Mouse (Mus musculus) embryonic facial prominence, embryonic 15.5 days (tissue): ENCODE data around the gene Cks1b. TPM values are rescaled to one million over a fixed set of nuclear protein-coding genes. Genes with fewer than 3 reads are reported as not detected.
"Not testable (repeated sequence)": the region's sequence is repeated elsewhere in the genome, so short reads cannot be mapped to it uniquely, and the experiment has no call there.

Experiments
- ATAC-seq: fragments of 200-750 bp; cut with Nextera tagmentation; 2 replicates; pipeline ENCODE4 v1.8.0; 2017; ENCODE audit warnings: low read depth, moderate TSS enrichment; ENCODE audit not compliant: insufficient number of reproducible peaks, low FRiP score, low TSS enrichment
- H3K27ac ChIP-seq: fragments of 300-500 bp; sonication (generic); replicated peaks from 2 replicates; pipeline ENCODE4 v1.5.1; 2015; ENCODE audit warnings: mild to moderate bottlenecking, inconsistent platforms
- H3K27me3 ChIP-seq: fragments of 300-500 bp; sonication (generic); 2 replicates; pipeline ENCODE4 v1.6.1; 2015; ENCODE audit warnings: inconsistent platforms
- H3K36me3 ChIP-seq: fragments of 300-500 bp; sonication (generic); 2 replicates; pipeline ENCODE4 v1.6.1; 2015; ENCODE audit warnings: mild to moderate bottlenecking, inconsistent platforms
- H3K4me1 ChIP-seq: fragments of 300-500 bp; sonication (generic); 2 replicates; pipeline ENCODE4 v1.6.1; 2015; ENCODE audit warnings: inconsistent platforms
- H3K4me2 ChIP-seq: fragments of 300-500 bp; sonication (generic); replicated peaks from 2 replicates; pipeline ENCODE4 v1.6.1; 2015; ENCODE audit warnings: mild to moderate bottlenecking, inconsistent platforms
- H3K4me3 ChIP-seq: fragments of 300-500 bp; sonication (generic); replicated peaks from 2 replicates; pipeline ENCODE4 v1.5.1; 2015; ENCODE audit warnings: mild to moderate bottlenecking, inconsistent platforms
- H3K9ac ChIP-seq: fragments of 300-500 bp; sonication (generic); 2 replicates; pipeline ENCODE4 v1.6.1; 2015; ENCODE audit warnings: inconsistent platforms
- H3K9me3 ChIP-seq: fragments of 300-500 bp; sonication (generic); replicated peaks from 2 replicates; pipeline ENCODE4 v1.6.1; 2016; ENCODE audit warnings: inconsistent platforms
- WGBS: fragments of 180-500 bp; shearing (Covaris S2); methylation state at CpG from one replicate; pipeline ENCODE4 v1.1.7; 2015; 5-methylcytosine and 5-hydroxymethylcytosine counted together
- polyA plus RNA-seq: library from polyadenylated mRNA; unstranded; fragments of >200 nt; fragmentation: Nextera tagmentation; extraction: Ambion mirVana; gene quantifications from 2 replicates; pipeline ENCODE4 v1.2.1, GENCODE M21; 2015

The Cks1b gene
- polyA plus RNA-seq, 1 experiment from 2014 or later: 342 TPM

DNA sequence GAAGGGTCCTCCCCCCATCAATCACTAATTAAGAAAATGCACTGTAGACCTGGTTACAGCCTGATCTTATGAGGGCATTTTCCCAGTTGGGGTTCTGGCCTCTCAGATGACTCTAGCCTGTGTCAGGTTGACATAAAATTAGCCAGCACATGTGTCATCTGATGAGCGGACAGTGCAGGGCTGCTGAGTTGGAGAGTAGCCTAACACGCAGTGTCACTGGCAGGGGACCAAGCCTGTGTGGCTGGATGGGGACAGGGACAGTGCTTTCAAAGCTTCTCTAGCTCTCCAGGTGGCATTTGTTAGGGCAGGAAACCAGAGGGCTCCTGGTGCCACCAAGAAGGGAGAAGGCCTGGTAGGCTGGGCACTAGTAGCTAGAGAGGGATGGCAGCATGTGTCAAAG lies 22.5 kb upstream of the Cks1b start:
- peaks cover 11% of the 10 kb centered on the region for H3K4me1 ChIP-seq
- ATAC-seq: no peak
- H3K27ac ChIP-seq: no peak overlapping the region
- peaks cover 16% of the 10 kb centered on the region for H3K36me3 ChIP-seq
- H3K27me3 ChIP-seq: no peaks in the 10 kb centered on the region
- no peak overlapping the region for H3K4me3 ChIP-seq
- H3K9me3 ChIP-seq: no peaks in the 10 kb centered on the region
- H3K9ac ChIP-seq: no peak overlapping the region
- 93% methylated on average over 2 of the region's 2 CpGs for WGBS
- no peak overlapping the region for H3K4me2 ChIP-seq

DNA sequence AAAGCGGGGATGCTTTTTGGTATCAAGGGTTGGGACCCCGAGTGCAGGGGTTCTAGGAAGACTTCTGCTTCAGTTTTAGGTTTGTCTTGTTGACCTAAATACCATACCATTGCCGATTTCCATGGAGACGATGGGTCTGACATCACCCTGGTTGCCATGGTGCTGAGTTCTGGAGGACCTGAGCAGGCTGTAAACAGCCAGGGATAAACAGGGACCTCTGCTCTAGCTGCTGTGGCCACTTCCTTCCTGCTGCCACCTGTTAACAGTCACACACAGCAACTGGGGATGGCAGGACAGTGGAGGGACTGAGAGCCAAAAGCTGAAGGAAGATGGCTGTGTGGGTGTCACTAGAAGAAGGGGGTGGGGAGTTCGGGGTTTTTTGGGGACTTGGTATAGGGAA lies 19.1 kb upstream of the Cks1b start:
- Histone ChIP-seq H3K9me3 (no peaks in the 10 kb centered on the region), H3K4me2 (peak overlapping the region; percentile 57), H3K9ac (peak overlapping the region; percentile 57), H3K4me1 (peaks cover 22% of the 10 kb centered on the region), H3K27ac (peak overlapping the region; percentile 70), H3K4me3 (peak overlapping the region; percentile 52), H3K27me3 (no peaks in the 10 kb centered on the region), H3K36me3 (peaks cover 25% of the 10 kb centered on the region)
- ATAC-seq: no peak
- WGBS: 30% methylated on average over 5 of the region's 5 CpGs

DNA sequence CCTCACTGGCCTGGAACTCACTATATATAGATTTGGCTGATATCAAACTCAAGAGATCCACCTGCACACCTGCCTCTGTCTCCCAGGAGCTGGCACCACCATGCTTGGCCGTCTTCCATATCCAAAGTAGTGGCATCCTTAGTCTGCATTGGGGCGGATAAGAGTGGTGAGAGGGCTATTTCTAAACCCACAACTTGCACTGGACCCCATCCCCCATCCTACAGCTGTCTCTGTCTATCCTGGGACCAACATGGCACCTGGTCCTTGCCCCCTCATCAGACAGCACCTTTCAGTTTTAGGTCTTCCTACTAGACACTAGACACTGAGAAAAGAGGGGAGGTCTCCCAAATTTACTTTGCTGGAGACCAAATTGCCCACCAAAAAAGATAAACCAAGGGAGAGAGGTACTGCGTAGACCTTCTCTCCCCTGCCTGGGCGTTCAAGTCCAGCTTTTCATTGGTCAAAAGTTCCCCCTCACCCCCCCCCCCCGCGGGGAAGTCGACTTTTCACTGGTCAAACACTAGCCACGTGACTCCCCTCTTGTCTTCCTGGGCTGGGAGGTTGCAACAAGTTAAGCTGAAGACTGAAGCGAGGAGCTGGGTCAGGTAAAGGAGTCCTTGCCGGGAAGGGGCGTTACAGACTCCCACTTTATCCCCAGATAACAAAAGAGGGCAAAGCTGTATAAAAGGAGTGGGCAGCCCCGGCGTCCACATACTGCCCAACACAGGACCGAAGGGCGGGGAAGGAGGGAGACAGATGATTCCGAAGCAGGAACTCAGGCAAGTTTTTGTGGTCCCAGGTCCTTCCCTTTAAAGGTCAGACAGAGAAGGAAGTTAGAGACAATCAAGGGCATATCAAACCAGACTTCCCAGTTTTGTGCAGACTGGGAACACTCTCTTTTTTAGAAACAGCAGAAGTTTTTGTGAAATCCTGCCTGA lies 18.3 kb upstream of the Cks1b start, which contains the start of gene Pbxip1:
Gene Pbxip1, plus strand, starts transcription at position 531 of the 938 bp plus-strand sequence.
- no peaks in the 10 kb centered on the region for H3K9me3 ChIP-seq

DNA sequence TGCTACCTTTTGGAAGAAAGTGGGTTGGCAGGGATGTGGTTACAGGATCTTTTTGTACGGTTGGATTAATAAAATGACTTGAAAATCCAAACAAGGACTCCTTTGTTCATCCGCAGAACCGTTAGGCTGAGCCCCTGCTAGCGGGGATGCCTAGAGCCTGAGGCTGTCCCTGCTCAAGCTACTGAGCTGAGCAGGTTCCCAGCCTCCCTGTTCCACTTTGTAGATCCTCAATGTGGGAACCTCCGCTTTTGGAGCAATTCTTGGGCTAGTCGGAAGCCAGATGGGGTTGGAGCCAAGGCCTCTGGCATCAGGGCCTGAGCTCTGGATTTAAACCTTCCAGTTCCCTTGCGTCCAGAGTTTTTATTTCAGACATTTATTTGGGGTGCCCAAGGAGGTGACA lies 16.9 kb upstream of the Cks1b start:
- Histone ChIP-seq H3K9me3 (no peaks in the 10 kb centered on the region), H3K4me3 (no peak overlapping the region), H3K36me3 (peaks cover 26% of the 10 kb centered on the region), H3K27ac (peak overlapping the region; percentile 34; the same call in 1 of the 2 replicates), H3K9ac (no peak overlapping the region), H3K4me1 (peaks cover 34% of the 10 kb centered on the region), H3K27me3 (no peaks in the 10 kb centered on the region), H3K4me2 (no peak overlapping the region)
- no peak for ATAC-seq
- 48% methylated on average over 7 of the region's 7 CpGs for WGBS

More for the DNA sequence above, 18.3 kb upstream of the Cks1b start, which contains the start of gene Pbxip1:
- Histone ChIP-seq H3K4me2 (peak within 1 kb of the TSS; percentile 57), H3K27ac (peak within 1 kb of the TSS; percentile 70), H3K4me1 (peaks cover 28% of the 10 kb centered on the region), H3K27me3 (no peaks in the 10 kb centered on the region), H3K4me3 (peak within 1 kb of the TSS; percentile 52), H3K9ac (peak within 1 kb of the TSS; percentile 57), H3K36me3 (peaks cover 26% of the 10 kb centered on the region)
- peak; percentile 69 for ATAC-seq
- WGBS: 5% methylated on average over 16 of the region's 16 CpGs

DNA sequence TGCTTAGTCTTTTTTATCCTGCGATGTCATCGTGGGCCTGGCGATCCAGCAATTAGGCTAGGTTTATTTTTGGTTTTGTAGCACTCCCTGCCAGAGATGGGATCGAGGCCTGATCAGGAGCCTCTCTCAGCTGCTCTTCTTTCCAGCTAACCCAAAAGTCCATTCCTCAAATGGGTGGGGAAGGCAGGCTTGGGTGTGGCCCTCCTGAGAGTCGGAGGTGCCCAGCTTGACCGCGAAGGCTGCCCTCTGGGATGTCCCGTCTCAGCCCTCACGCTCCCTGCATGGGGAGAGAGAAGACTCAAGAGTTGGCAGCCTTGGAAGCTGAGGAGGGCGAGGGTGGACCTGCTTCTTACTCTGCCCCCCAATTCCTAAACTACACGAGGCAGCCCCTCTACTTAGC lies 16.3 kb upstream of the Cks1b start:
- Histone ChIP-seq H3K4me1 (peaks cover 34% of the 10 kb centered on the region), H3K27ac (peak overlapping the region; percentile 34; the same call in 1 of the 2 replicates), H3K4me2 (no peak overlapping the region), H3K36me3 (peaks cover 26% of the 10 kb centered on the region), H3K4me3 (no peak overlapping the region), H3K27me3 (no peaks in the 10 kb centered on the region), H3K9me3 (no peaks in the 10 kb centered on the region), H3K9ac (no peak overlapping the region)
- ATAC-seq: no peak
- 68% methylated on average over 11 of the region's 11 CpGs for WGBS

DNA sequence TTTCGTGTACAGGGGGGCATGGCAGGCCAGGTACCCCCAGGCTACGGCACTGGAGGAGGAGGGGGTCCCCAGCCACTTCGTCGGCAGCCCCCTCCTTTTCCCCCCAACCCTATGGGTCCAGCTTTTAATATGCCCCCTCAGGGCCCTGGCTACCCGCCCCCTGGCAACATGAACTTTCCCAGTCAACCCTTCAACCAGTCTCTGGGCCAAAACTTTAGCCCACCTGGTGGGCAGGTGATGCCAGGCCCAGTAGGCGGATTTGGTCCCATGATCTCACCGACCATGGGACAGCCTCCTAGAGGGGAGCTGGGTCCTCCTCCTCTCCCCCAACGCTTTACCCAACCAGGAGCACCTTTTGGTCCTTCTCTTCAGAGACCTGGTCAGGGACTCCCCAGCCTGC lies 14.4 kb upstream of the Cks1b start:
- H3K4me1 ChIP-seq: peaks cover 34% of the 10 kb centered on the region
- no peak overlapping the region for H3K27ac ChIP-seq
- no peak overlapping the region for H3K9ac ChIP-seq
- WGBS: 91% methylated on average over 8 of the region's 8 CpGs
- H3K36me3 ChIP-seq: peaks cover 32% of the 10 kb centered on the region
- no peaks in the 10 kb centered on the region for H3K9me3 ChIP-seq
- no peak overlapping the region for H3K4me2 ChIP-seq
- no peaks in the 10 kb centered on the region for H3K27me3 ChIP-seq
- no peak overlapping the region for H3K4me3 ChIP-seq
- no peak for ATAC-seq

DNA sequence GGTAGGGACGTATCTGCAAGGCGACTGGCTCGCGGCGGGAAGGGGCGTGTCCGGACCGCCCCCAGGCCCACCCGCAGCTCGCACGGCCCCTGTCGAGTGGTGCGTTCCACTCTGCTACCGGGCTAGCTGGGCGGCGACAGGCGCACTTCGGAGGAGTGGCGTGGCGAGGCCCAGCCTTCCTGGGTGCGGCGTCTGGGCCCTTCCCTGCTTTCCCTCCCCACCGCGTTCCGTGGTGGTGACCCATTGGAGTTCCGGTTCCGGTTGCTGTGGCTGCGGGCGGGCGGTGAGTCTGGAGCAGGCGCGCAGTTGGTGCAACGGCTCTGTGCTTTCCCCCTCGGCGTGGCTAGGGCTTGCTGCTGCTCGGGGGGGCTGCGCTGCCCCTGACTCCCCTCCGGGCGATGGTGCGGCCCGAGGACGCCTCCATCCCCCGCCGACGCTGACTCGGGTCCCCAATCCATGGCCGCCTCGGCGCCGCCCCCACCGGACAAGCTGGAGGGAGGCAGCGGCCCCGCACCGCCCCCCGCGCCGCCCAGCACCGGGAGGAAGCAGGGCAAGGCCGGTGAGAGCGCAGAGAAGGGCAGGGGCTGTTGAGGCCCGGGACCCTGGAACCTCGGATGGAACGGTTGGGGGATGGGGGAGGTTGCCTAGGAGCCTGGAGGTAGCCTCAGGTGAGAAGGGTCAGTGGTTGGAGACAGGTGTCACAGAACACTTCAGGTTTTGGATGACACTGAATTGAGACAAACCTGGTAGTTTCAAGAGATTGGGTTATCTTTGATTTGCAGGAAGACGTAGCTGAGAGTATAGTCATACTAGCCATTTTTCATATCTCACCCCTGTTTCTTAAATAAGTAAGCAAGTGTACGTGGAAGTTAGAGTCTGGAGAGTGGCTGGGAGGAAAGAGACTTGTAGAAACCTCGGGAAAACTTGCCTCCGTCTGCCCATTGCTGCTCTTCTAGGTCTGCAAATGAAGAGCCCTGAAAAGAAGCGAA lies 12.3 kb upstream of the Cks1b start, which contains the start of gene Pygo2:
Gene Pygo2, plus strand, starts transcription at position 44 of the 989 bp plus-strand sequence.
- 2% methylated on average over 68 of the region's 68 CpGs for WGBS
- ATAC-seq: peak; percentile 96
- peak within 1 kb of the TSS; percentile 88 for H3K9ac ChIP-seq
- H3K27ac ChIP-seq: peak within 1 kb of the TSS; percentile 94
- H3K4me2 ChIP-seq: peak within 1 kb of the TSS; percentile 71
- peak within 1 kb of the TSS; percentile 97 for H3K4me3 ChIP-seq
- H3K27me3 ChIP-seq: no peaks in the 10 kb centered on the region
- peaks cover 23% of the 10 kb centered on the region for H3K4me1 ChIP-seq
- peaks cover 53% of the 10 kb centered on the region for H3K36me3 ChIP-seq
- no peaks in the 10 kb centered on the region for H3K9me3 ChIP-seq

DNA sequence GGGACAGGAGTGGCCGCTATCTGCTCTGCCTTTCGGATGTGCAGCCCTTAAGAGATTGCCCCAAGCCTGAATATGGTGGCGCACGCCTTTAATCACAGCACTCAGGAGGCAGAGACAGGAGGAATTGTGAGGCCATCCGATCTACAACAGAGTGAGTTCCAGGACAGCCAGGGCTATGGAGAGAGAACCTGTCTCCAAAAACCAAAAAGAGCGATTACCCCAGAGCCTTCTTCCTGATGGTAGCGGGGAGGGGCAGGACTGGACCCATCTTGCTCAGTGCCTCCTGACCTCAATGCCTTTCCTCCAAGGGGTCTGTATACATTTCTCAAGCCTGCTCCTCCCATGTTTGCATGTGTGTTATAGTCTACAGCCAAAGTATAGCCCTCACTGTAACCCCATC lies 10.8 kb upstream of the Cks1b start:
- not testable (repeated sequence) for H3K4me2 ChIP-seq, H3K27me3 ChIP-seq, H3K4me3 ChIP-seq, H3K9me3 ChIP-seq, H3K9ac ChIP-seq, ATAC-seq, H3K27ac ChIP-seq
- 91% methylated on average over 7 of the region's 7 CpGs for WGBS
- H3K36me3 ChIP-seq: peaks cover 59% of the 10 kb centered on the region
- H3K4me1 ChIP-seq: peaks cover 17% of the 10 kb centered on the region

DNA sequence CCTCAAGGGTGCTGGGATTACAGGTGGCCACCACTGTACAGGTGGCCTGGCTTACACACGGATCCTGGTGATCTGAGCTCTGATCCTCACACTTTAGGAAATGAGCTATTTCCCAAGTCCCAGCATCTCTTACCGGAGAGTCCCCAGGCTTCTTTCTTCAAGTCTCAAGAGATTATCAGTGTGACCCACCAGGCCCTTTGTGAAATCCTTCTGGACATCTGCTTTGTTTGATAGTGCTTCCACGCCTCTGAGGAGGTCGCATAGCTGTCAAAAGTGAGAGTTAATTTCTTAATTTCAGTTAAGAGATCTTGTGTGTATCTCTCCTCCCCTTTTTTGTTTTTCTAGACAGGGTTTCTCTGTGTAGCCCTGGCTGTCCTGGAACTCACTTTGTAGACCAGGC lies 7.7 kb upstream of the Cks1b start:
- H3K27me3 ChIP-seq: no peaks in the 10 kb centered on the region
- no peak for ATAC-seq
- WGBS: 90% methylated on average over 4 of the region's 4 CpGs
- H3K4me1 ChIP-seq: peaks cover 28% of the 10 kb centered on the region
- H3K9me3 ChIP-seq: no peaks in the 10 kb centered on the region
- no peak overlapping the region for H3K27ac ChIP-seq
- H3K9ac ChIP-seq: no peak overlapping the region
- no peak overlapping the region for H3K4me3 ChIP-seq
- H3K4me2 ChIP-seq: no peak overlapping the region
- peaks cover 46% of the 10 kb centered on the region for H3K36me3 ChIP-seq

DNA sequence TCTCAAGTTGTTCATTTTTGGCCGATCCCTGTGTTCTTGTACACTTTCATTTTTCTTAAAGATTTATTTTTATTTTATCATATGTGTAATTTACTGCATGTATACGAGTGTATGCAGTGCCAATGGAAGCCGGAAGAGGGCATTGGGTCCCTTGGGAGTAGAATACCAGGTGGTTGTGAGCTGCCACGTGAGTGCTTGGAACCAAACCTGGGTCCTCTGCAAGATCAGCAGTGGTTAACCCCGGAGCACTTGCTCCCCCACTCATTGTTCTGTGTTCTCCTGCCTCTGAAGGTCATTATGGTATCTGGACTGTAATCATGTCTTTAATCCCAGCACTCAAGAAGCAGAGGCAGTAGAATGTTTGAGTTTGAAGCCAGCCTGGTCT lies 7.0 kb upstream of the Cks1b start:
- ATAC-seq: no peak

More for the DNA sequence above, 7.0 kb upstream of the Cks1b start:
- no peak overlapping the region for H3K27ac ChIP-seq
- no peak overlapping the region for H3K4me2 ChIP-seq
- no peaks in the 10 kb centered on the region for H3K9me3 ChIP-seq
- H3K4me1 ChIP-seq: peaks cover 34% of the 10 kb centered on the region
- H3K36me3 ChIP-seq: peaks cover 46% of the 10 kb centered on the region
- 81% methylated on average over 5 of the region's 5 CpGs for WGBS
- no peaks in the 10 kb centered on the region for H3K27me3 ChIP-seq
- H3K9ac ChIP-seq: no peak overlapping the region
- no peak overlapping the region for H3K4me3 ChIP-seq
